Mouse (Mus musculus) MEL (cell line): ENCODE measurements around the gene Llgl2. TPM values are rescaled to one million over a fixed set of nuclear protein-coding genes. Genes with fewer than 3 reads are reported as not detected.
"Not testable (repeated sequence)": the region's sequence is repeated elsewhere in the genome, so short reads cannot be mapped to it uniquely, and the experiment has no call there.

ENCODE experiments used
- DNase-seq: peaks from one replicate; pipeline ENCODE4 v3.0.0; 2011; ENCODE audit warnings: low read depth, low spot score
- H3K27ac ChIP-seq: 2 replicates; pipeline ENCODE4 v1.5.1; 2012; ENCODE audit warnings: low read depth, mild to moderate bottlenecking, control low read depth, low read length, moderate library complexity; ENCODE audit not compliant: control insufficient read depth
- H3K27me3 ChIP-seq, 2 experiments: fragments of 150-350 bp in 1 of 2; sonication (generic) in 1 of 2; 2 replicates each; pipeline ENCODE4 v1.6.1; 2012; ENCODE audit warnings: low read length in 2 of 2, mild to moderate bottlenecking in 2 of 2, improper control_type of control experiment in 1 of 2, moderate library complexity in 1 of 2; ENCODE audit not compliant: insufficient read depth in 2 of 2, control insufficient read depth in 1 of 2
- H3K36me3 ChIP-seq, 2 experiments: 2 replicates each; pipeline ENCODE4 v1.6.1; 2012 to 2014; ENCODE audit warnings: low read length in 2 of 2, improper control_type of control experiment in 1 of 2, inconsistent platforms in 1 of 2, mild to moderate bottlenecking in 1 of 2; ENCODE audit not compliant: insufficient read depth in 2 of 2, control insufficient read depth in 1 of 2
- H3K4me1 ChIP-seq, 2 experiments: fragments of 150-350 bp in 1 of 2; sonication (generic) in 1 of 2; 2 replicates each; pipeline ENCODE4 v1.6.1; 2012; ENCODE audit warnings: low read length in 2 of 2, improper control_type of control experiment in 1 of 2, mild to moderate bottlenecking in 1 of 2; ENCODE audit not compliant: insufficient read depth in 2 of 2, control insufficient read depth in 1 of 2
- H3K4me3 ChIP-seq, 2 experiments: fragments of 150-350 bp in 1 of 2; sonication (generic) in 1 of 2; 2 replicates each; pipeline ENCODE4 v1.5.1; 2012; ENCODE audit warnings: low read depth in 2 of 2, low read length in 2 of 2, mild to moderate bottlenecking in 2 of 2, moderate library complexity in 2 of 2, control low read depth in 1 of 2, improper control_type of control experiment in 1 of 2; ENCODE audit not compliant: control insufficient read depth in 1 of 2, insufficient read depth in 1 of 2
- H3K79me2 ChIP-seq: 2 replicates; pipeline ENCODE4 v1.6.1; 2012; ENCODE audit warnings: mild to moderate bottlenecking, low read length, moderate library complexity; ENCODE audit not compliant: control insufficient read depth, poor library complexity, insufficient read depth
- H3K9ac ChIP-seq: 2 replicates; pipeline ENCODE4 v1.6.1; 2012; ENCODE audit warnings: low read depth, mild to moderate bottlenecking, control low read depth, low read length, moderate library complexity; ENCODE audit not compliant: control insufficient read depth, poor library complexity, severe bottlenecking
- H3K9me3 ChIP-seq: fragments of 150-350 bp; sonication (generic); replicated peaks from 2 replicates; pipeline ENCODE4 v1.6.1; 2012; ENCODE audit warnings: mild to moderate bottlenecking, low read length, improper control_type of control experiment, moderate library complexity; ENCODE audit not compliant: insufficient read depth
- CHD1 ChIP-seq: IDR thresholded peaks from 2 replicates; pipeline ENCODE4 v1.6.1; 2012; ENCODE audit warnings: low read depth, mild to moderate bottlenecking, inconsistent platforms, low read length, improper control_type of control experiment
- CHD2 ChIP-seq: IDR thresholded peaks from 2 replicates; pipeline ENCODE4 v1.6.1; 2011; ENCODE audit warnings: low read length, improper control_type of control experiment
- CTCF ChIP-seq, 3 experiments: IDR thresholded peaks in 2 of 3; conservative IDR thresholded peaks in 1 of 3; 2 replicates each; pipeline ENCODE4 v1.5.1; 2011 to 2012; ENCODE audit warnings: low read length in 3 of 3, low read depth in 2 of 3, mild to moderate bottlenecking in 2 of 3, improper control_type of control experiment in 1 of 3, inconsistent platforms in 1 of 3, mixed read lengths in 1 of 3, moderate library complexity in 1 of 3; ENCODE audit not compliant: control insufficient read depth in 1 of 3, insufficient read depth in 1 of 3, poor library complexity in 1 of 3, severe bottlenecking in 1 of 3
- E2F4 ChIP-seq: IDR thresholded peaks from 2 replicates; pipeline ENCODE4 v1.6.1; 2011; ENCODE audit warnings: low read depth, low read length, improper control_type of control experiment, borderline replicate concordance
- ELF1 ChIP-seq: IDR thresholded peaks from 2 replicates; pipeline ENCODE4 v1.6.1; 2014; ENCODE audit warnings: low read depth, mild to moderate bottlenecking, inconsistent platforms, low read length, improper control_type of control experiment, moderate library complexity
- ETS1 ChIP-seq: IDR thresholded peaks from 2 replicates; pipeline ENCODE4 v1.6.1; 2012; ENCODE audit warnings: low read depth, mild to moderate bottlenecking, inconsistent platforms, low read length, improper control_type of control experiment, moderate library complexity
- GATA1 ChIP-seq: IDR thresholded peaks from 2 replicates; pipeline ENCODE4 v1.6.1; 2011; ENCODE audit warnings: low read depth, low read length, improper control_type of control experiment
- JUND ChIP-seq: IDR thresholded peaks from 2 replicates; pipeline ENCODE4 v1.6.1; 2011; ENCODE audit warnings: low read depth, mild to moderate bottlenecking, improper control_type of control experiment, low read length
- KAT2A ChIP-seq: conservative IDR thresholded peaks from 2 replicates; pipeline ENCODE4 v1.6.1; 2012; ENCODE audit warnings: low read depth, low read length, improper control_type of control experiment, inconsistent platforms
- MAFK ChIP-seq: IDR thresholded peaks from 2 replicates; pipeline ENCODE4 v1.6.1; 2011; ENCODE audit warnings: low read depth, mild to moderate bottlenecking, low read length, improper control_type of control experiment, borderline replicate concordance
- MAX ChIP-seq: IDR thresholded peaks from 2 replicates; pipeline ENCODE4 v1.6.1; 2011; ENCODE audit warnings: low read length, improper control_type of control experiment
- MXI1 ChIP-seq: IDR thresholded peaks from 2 replicates; pipeline ENCODE4 v1.6.1; 2011; ENCODE audit warnings: mild to moderate bottlenecking, low read depth, low read length, improper control_type of control experiment
- NELFE ChIP-seq: IDR thresholded peaks from 2 replicates; pipeline ENCODE4 v1.6.1; 2011; ENCODE audit warnings: low read depth, low read length, improper control_type of control experiment
- POLR2AphosphoS5 ChIP-seq: IDR thresholded peaks from 2 replicates; pipeline ENCODE4 v1.6.1; 2012; ENCODE audit warnings: low read depth, borderline replicate concordance, mild to moderate bottlenecking, inconsistent platforms, low read length, moderate library complexity, mixed read lengths
- RAD21 ChIP-seq: IDR thresholded peaks from 2 replicates; pipeline ENCODE4 v1.6.1; 2011; ENCODE audit warnings: mild to moderate bottlenecking, low read depth, low read length, improper control_type of control experiment
- RCOR1 ChIP-seq: IDR thresholded peaks from 2 replicates; pipeline ENCODE4 v1.6.1; 2012; ENCODE audit warnings: low read depth, mild to moderate bottlenecking, inconsistent platforms, low read length, improper control_type of control experiment
- SIN3A ChIP-seq: IDR thresholded peaks from 2 replicates; pipeline ENCODE4 v1.6.1; 2012; ENCODE audit warnings: low read length, improper control_type of control experiment, inconsistent platforms
- SMC3 ChIP-seq: IDR thresholded peaks from 2 replicates; pipeline ENCODE4 v1.6.1; 2011; ENCODE audit warnings: low read depth, low read length, improper control_type of control experiment
- TAL1 ChIP-seq: IDR thresholded peaks from 2 replicates; pipeline ENCODE4 v1.6.1; 2012; ENCODE audit warnings: mild to moderate bottlenecking, inconsistent platforms, low read length, moderate library complexity, mixed read lengths
- USF2 ChIP-seq, 2 experiments: IDR thresholded peaks; 2 replicates each; pipeline ENCODE4 v1.6.1; 2011 to 2012; ENCODE audit warnings: improper control_type of control experiment in 2 of 2, low read length in 2 of 2, borderline replicate concordance in 1 of 2, inconsistent platforms in 1 of 2, low read depth in 1 of 2, mild to moderate bottlenecking in 1 of 2; ENCODE audit not compliant: insufficient read depth in 1 of 2
- ZNF384 ChIP-seq: IDR thresholded peaks from 2 replicates; pipeline ENCODE4 v1.6.1; 2012; ENCODE audit warnings: low read depth, mild to moderate bottlenecking, inconsistent platforms, low read length, improper control_type of control experiment
- polyA plus RNA-seq, 2 experiments: library from polyadenylated mRNA; stranded (reverse) in 1 of 2; unstranded in 1 of 2; fragments of >175 nt in 1 of 2; fragments of >200 nt in 1 of 2; gene quantifications; 2 replicates each; pipeline versions ENCODE4 v1.2.1 to v1.2.4; 2012; ENCODE audit warnings: low replicate concordance in 2 of 2, low read depth in 1 of 2; ENCODE audit not compliant: insufficient read length in 2 of 2, insufficient read depth in 1 of 2, missing spikeins in 1 of 2
- total RNA-seq: library from RNA; depleted of rRNA; stranded (reverse); fragments of 300-350 nt; gene quantifications from 2 replicates; pipeline ENCODE4 v1.2.3, GENCODE M21; 2012

The Llgl2 gene
- total and polyA plus RNA-seq, 3 experiments: 15.9 to 22.6 TPM; not detected in 1

- no peak overlapping the region for H3K27ac ChIP-seq
- H3K4me3 ChIP-seq: no peak overlapping the region
- no peak for TF ChIP-seq MXI1
- TF ChIP-seq NELFE: no peak
- TF ChIP-seq CHD2: no peak
- no peak for TF ChIP-seq ETS1
- TF ChIP-seq RAD21: no peak
- TF ChIP-seq, all 39 proteins: peak for 0
- Histone ChIP-seq H3K9ac (no peak overlapping the region), H3K4me1 (no peaks in the 10 kb centered on the region), H3K27me3 (no peaks in the 10 kb centered on the region), H3K79me2 (no peaks in the 10 kb centered on the region), H3K36me3 (peaks cover 0 to 3% of the 10 kb centered on the region in 2 experiments; a peak in 2 of 4 replicates), H3K9me3 (no peaks in the 10 kb centered on the region)
- DNase-seq: no peak
Observed at GRCm38 (mm10) chr11:115854674-115855073, 30.8 kb downstream of the Llgl2 start.

GRCm38 (mm10) chr11:115857146-115857545 is 33.3 kb downstream of the Llgl2 start:
- not testable (repeated sequence) for H3K36me3 ChIP-seq, H3K4me3 ChIP-seq, H3K9me3 ChIP-seq, H3K79me2 ChIP-seq, H3K9ac ChIP-seq, H3K27ac ChIP-seq, H3K4me1 ChIP-seq, H3K27me3 ChIP-seq, DNase-seq
- peak in 1 of 3 experiments; percentile 29; a peak in 2 of 6 replicates for TF ChIP-seq CTCF (IDR thresholded peaks at IDR 0.05 in 2 of 3, conservative IDR thresholded peaks at IDR 0.05 in 1 of 3; ENCODE audit: control insufficient read depth in 1 of 3, insufficient read depth in 1 of 3, low read depth in 2 of 3, low read length in 3 of 3, poor library complexity in 1 of 3, severe bottlenecking in 1 of 3)
- TF ChIP-seq SMC3: peak; percentile 21; the same call in 1 of the 2 replicates

- Histone ChIP-seq H3K4me3 (no peak overlapping the region), H3K9me3 (no peaks in the 10 kb centered on the region), H3K4me1 (no peaks in the 10 kb centered on the region), H3K27ac (no peak overlapping the region), H3K27me3 (no peaks in the 10 kb centered on the region), H3K36me3 (no peaks in the 10 kb centered on the region), H3K9ac (no peak overlapping the region), H3K79me2 (no peaks in the 10 kb centered on the region)
- no peak for TF ChIP-seq MAX
- no peak for TF ChIP-seq USF2 (IDR thresholded peaks at IDR 0.05; ENCODE audit: borderline replicate concordance in 1 of 2, insufficient read depth in 1 of 2, low read depth in 1 of 2, low read length in 2 of 2)
- TF ChIP-seq KAT2A: no peak
- no peak for TF ChIP-seq E2F4
- TF ChIP-seq MAFK: no peak
- no peak for TF ChIP-seq RCOR1
- TF ChIP-seq JUND: no peak
- no peak for TF ChIP-seq ZNF384
- TF ChIP-seq SIN3A: no peak
- TF ChIP-seq GATA1: no peak
- no peak for TF ChIP-seq POLR2AphosphoS5
- no peak for TF ChIP-seq ELF1
- no peak for TF ChIP-seq CHD1
- TF ChIP-seq TAL1: no peak
- DNase-seq: no peak
Observed at GRCm38 (mm10) chr11:115857936-115858335, 34.1 kb downstream of the Llgl2 start.
